Comparison of ENCODE assay signal across 8 mouse cellular contexts in the genomic region with DNA sequence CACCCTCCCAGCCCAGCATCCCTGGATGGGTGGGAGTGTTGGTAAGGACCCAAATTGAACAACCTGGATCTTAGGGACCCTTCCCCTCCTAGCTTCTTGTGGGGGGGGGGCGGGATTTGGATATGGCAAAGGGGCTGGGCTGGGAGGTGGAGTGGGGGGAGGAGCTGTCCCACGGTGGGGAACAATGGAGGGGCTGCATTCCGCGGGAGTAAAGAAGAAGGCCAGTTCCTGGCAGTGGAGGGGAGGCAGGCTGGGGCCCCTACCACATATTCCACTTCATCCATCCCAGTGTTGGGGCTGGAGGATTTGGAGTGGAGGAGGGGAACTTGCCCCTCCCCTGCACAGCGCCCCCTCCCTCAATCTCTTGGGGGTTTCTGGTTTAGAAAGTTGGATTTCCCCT. TPM values are rescaled to one million over a fixed set of nuclear protein-coding genes. Genes with fewer than 3 reads are reported as not detected.
DNase-seq lines count a peak whose midpoint lies in the region; ATAC-seq and TF ChIP-seq lines count a peak whose summit lies in the region.
"Had no signal": no experiment of that assay in that cellular context is flagged by ENCODE, and none has a peak within 500 bp of the region (broad histone marks: within the 10 kb centered on the region; RNA-seq: fewer than 3 reads in every experiment).

No protein-coding gene starts in this region.

- intact Hi-C loops in gastrocnemius, postnatal 36 days (cut with DNase I): no loop called here

- H3K27me3 ChIP-seq in lung, embryonic 15.5 days: no peaks in the 10 kb centered on the region
- H3K27me3 ChIP-seq in forebrain, embryonic 16.5 days (replicated peaks; ENCODE audit: control insufficient read depth, insufficient read depth, low read length): no peaks in the 10 kb centered on the region
- peaks cover 6% of the 10 kb centered on the region for H3K27me3 ChIP-seq in liver, embryonic 14.5 days (ENCODE audit: control insufficient read depth, insufficient read depth, low read length)
- H3K27me3 ChIP-seq in stomach, postnatal 0 days (ENCODE audit: control insufficient read depth, insufficient read depth, low read length): no peaks in the 10 kb centered on the region

- peak overlapping the region; percentile 96 for H3K9ac ChIP-seq in lung, embryonic 15.5 days
- H3K9ac ChIP-seq in forebrain, embryonic 16.5 days (replicated peaks; ENCODE audit: low read depth, low read length): peak overlapping the region; percentile 96
- H3K9ac ChIP-seq in liver, embryonic 14.5 days (replicated peaks): no peak overlapping the region
- H3K9ac ChIP-seq in stomach, postnatal 0 days (ENCODE audit: low read length): no peak overlapping the region; the same call in 1 of the 2 replicates

- H3K36me3 ChIP-seq in lung, embryonic 15.5 days: peaks cover 29% of the 10 kb centered on the region
- peaks cover 13% of the 10 kb centered on the region for H3K36me3 ChIP-seq in forebrain, embryonic 16.5 days (ENCODE audit: control insufficient read depth, insufficient read depth)
- H3K36me3 ChIP-seq in liver, embryonic 14.5 days (replicated peaks; ENCODE audit: control insufficient read depth, insufficient read depth, low read depth): no peaks in the 10 kb centered on the region
- 0 out of 2 replicates have a peak, but pooled peaks cover 4% of the 10 kb centered on the region for H3K36me3 ChIP-seq in stomach, postnatal 0 days (ENCODE audit: control insufficient read depth, insufficient read depth, low read length)

- peaks cover 68% of the 10 kb centered on the region for H3K4me1 ChIP-seq in lung, embryonic 15.5 days
- H3K4me1 ChIP-seq in forebrain, embryonic 16.5 days (replicated peaks; ENCODE audit: control insufficient read depth, insufficient read depth, low read length): peaks cover 67% of the 10 kb centered on the region
- H3K4me1 ChIP-seq in liver, embryonic 14.5 days (replicated peaks; ENCODE audit: control insufficient read depth in 2 of 2, insufficient read depth in 2 of 2, low read length in 1 of 2): peaks cover 7 to 17% of the 10 kb centered on the region in 2 experiments
- peaks cover 13% of the 10 kb centered on the region; the same call in 1 of the 2 replicates for H3K4me1 ChIP-seq in stomach, postnatal 0 days (replicated peaks; ENCODE audit: control insufficient read depth, insufficient read depth)

- peak overlapping the region; percentile 96 for H3K27ac ChIP-seq in lung, embryonic 15.5 days
- H3K27ac ChIP-seq in forebrain, embryonic 16.5 days (ENCODE audit: low read length): peak overlapping the region; percentile 99
- H3K27ac ChIP-seq in liver, embryonic 14.5 days: no peak overlapping the region
- H3K27ac ChIP-seq in stomach, postnatal 0 days (replicated peaks): no peak overlapping the region

- TF ChIP-seq CTCF in liver, embryonic 14.5 days (IDR thresholded peaks at IDR 0.05; ENCODE audit: low read depth): no peak
- TF ChIP-seq CTCF in stomach, postnatal 0 days (IDR thresholded peaks at IDR 0.05; ENCODE audit: low read depth): no peak

- H3K4me2 ChIP-seq in lung, embryonic 15.5 days: peak overlapping the region; percentile 87
- H3K4me2 ChIP-seq in forebrain, embryonic 16.5 days (ENCODE audit: low read length): peak overlapping the region; percentile 83
- peak overlapping the region; percentile 99 for H3K4me2 ChIP-seq in liver, embryonic 14.5 days (ENCODE audit: low read depth)
- H3K4me2 ChIP-seq in stomach, postnatal 0 days (replicated peaks; ENCODE audit: low read depth): peak overlapping the region; percentile 92

- H3K9me3 ChIP-seq in lung, embryonic 15.5 days: no peaks in the 10 kb centered on the region
- H3K9me3 ChIP-seq in forebrain, embryonic 16.5 days (ENCODE audit: control insufficient read depth, low read length): no peaks in the 10 kb centered on the region
- no peaks in the 10 kb centered on the region for H3K9me3 ChIP-seq in liver, embryonic 14.5 days (ENCODE audit: control insufficient read depth, low read length)
- H3K9me3 ChIP-seq in stomach, postnatal 0 days (ENCODE audit: control insufficient read depth, low read length): no peaks in the 10 kb centered on the region
- H3K9me3 ChIP-seq: megakaryocyte, embryonic 14.5 days had no signal

- peak overlapping the region; percentile 89 for H3K4me3 ChIP-seq in lung, embryonic 15.5 days
- H3K4me3 ChIP-seq in forebrain, embryonic 16.5 days (replicated peaks; ENCODE audit: low read length): peak overlapping the region; percentile 90
- peak overlapping the region in 1 of 2 experiments; percentile 66; a peak in 2 of 4 replicates for H3K4me3 ChIP-seq in liver, embryonic 14.5 days (ENCODE audit: insufficient read depth in 1 of 2, low read depth in 2 of 2, low read length in 2 of 2)
- H3K4me3 ChIP-seq in stomach, postnatal 0 days (ENCODE audit: low read depth, low read length): peak overlapping the region; percentile 77

- no peak for ATAC-seq in lung, embryonic 15.5 days (ENCODE audit: borderline replicate concordance, extremely low read depth, low FRiP score, low TSS enrichment)
- ATAC-seq in forebrain, embryonic 16.5 days: no peak
- ATAC-seq in liver, embryonic 14.5 days (ENCODE audit: insufficient read depth): no peak
- no peak for ATAC-seq in stomach, postnatal 0 days (ENCODE audit: low FRiP score, low TSS enrichment)

- TF ChIP-seq EP300 in liver, embryonic 14.5 days (IDR thresholded peaks at IDR 0.05; ENCODE audit: low read depth): no peak
- no peak for TF ChIP-seq EP300 in stomach, postnatal 0 days (optimal IDR thresholded peaks at IDR 0.05)

- DNase-seq in lung, postnatal 25 days (ENCODE audit: low spot score): no peak
- no peak for DNase-seq in liver, embryonic 14.5 days (ENCODE audit: low read depth in 3 of 3, low spot score in 3 of 3)
- no peak for DNase-seq in stomach, postnatal 0 days (ENCODE audit: low spot score)
- no peak for DNase-seq in gastrocnemius, postnatal 36 days
- no peak for DNase-seq in kidney, postnatal 36 days

- 0% methylated on average over 2 of the region's 5 CpGs for WGBS in lung, embryonic 15.5 days
- 0% methylated on average over 5 of the region's 5 CpGs for WGBS in forebrain, embryonic 16.5 days
- 12% methylated on average over 5 of the region's 5 CpGs for WGBS in liver, embryonic 14.5 days (ENCODE audit: insufficient replicate concordance)
- WGBS in stomach, postnatal 0 days: 10% methylated on average over 5 of the region's 5 CpGs

RNA-seq across cellular contexts. Expression of gene Mex3a, which starts 1.5 kb away (rescaled TPM):
- 15.8 and 16.8 TPM in 2 replicates for polyA plus RNA-seq in lung, embryonic 15.5 days (2015; fragmentation: Nextera tagmentation; extraction: Ambion mirVana)
- polyA plus RNA-seq in forebrain, embryonic 16.5 days (2015; fragmentation: Nextera tagmentation; extraction: Ambion mirVana): 46.1 and 47.8 TPM in 2 replicates
- 1.1 and 1.3 TPM in 2 replicates for polyA plus RNA-seq in liver, embryonic 14.5 days (2012; rRNA removed)
- 0.74 and 0.82 TPM in 2 replicates for polyA plus RNA-seq in liver, embryonic 14.5 days (2014; fragmentation: Nextera tagmentation; extraction: Ambion mirVana)
- 3.3 and 3.4 TPM in 2 replicates for polyA plus RNA-seq in stomach, postnatal 0 days (2015; fragmentation: Nextera tagmentation; extraction: Ambion mirVana)
- under 1 TPM; 0.17 to 0.33 TPM for total RNA-seq in gastrocnemius, postnatal 36 days (2021)

RNA-seq across cellular contexts. Expression of gene Rab25, which starts 14.4 kb away (rescaled TPM):
- 33.1 and 36.4 TPM in 2 replicates for polyA plus RNA-seq in lung, embryonic 15.5 days (2015; fragmentation: Nextera tagmentation; extraction: Ambion mirVana)
- not detected in 2 replicates for polyA plus RNA-seq in forebrain, embryonic 16.5 days (2015; fragmentation: Nextera tagmentation; extraction: Ambion mirVana)
- polyA plus RNA-seq in liver, embryonic 14.5 days (2012; rRNA removed): 0.39 and 0.52 TPM in 2 replicates
- 0.25 TPM in 1 of 2 replicates, not detected in the other for polyA plus RNA-seq in liver, embryonic 14.5 days (2014; fragmentation: Nextera tagmentation; extraction: Ambion mirVana)
- 252 and 271 TPM in 2 replicates for polyA plus RNA-seq in stomach, postnatal 0 days (2015; fragmentation: Nextera tagmentation; extraction: Ambion mirVana)
- total RNA-seq in gastrocnemius, postnatal 36 days (2021): not detected

RNA-seq across cellular contexts. Expression of gene Lamtor2, which starts 19.2 kb away (rescaled TPM):
- polyA plus RNA-seq in lung, embryonic 15.5 days (2015; fragmentation: Nextera tagmentation; extraction: Ambion mirVana): 165 and 178 TPM in 2 replicates
- 149 and 193 TPM in 2 replicates for polyA plus RNA-seq in forebrain, embryonic 16.5 days (2015; fragmentation: Nextera tagmentation; extraction: Ambion mirVana)
- 63.1 and 73.1 TPM in 2 replicates for polyA plus RNA-seq in liver, embryonic 14.5 days (2012; rRNA removed)
- polyA plus RNA-seq in liver, embryonic 14.5 days (2014; fragmentation: Nextera tagmentation; extraction: Ambion mirVana): 60.5 and 62.0 TPM in 2 replicates
- polyA plus RNA-seq in stomach, postnatal 0 days (2015; fragmentation: Nextera tagmentation; extraction: Ambion mirVana): 154 and 157 TPM in 2 replicates
- total RNA-seq in gastrocnemius, postnatal 36 days (2021): 10 to 100 TPM; 70.6 to 76.1 TPM

RNA-seq across cellular contexts. Expression of gene Ubqln4, which starts 19.9 kb away (rescaled TPM):
- 46.4 and 49.4 TPM in 2 replicates for polyA plus RNA-seq in lung, embryonic 15.5 days (2015; fragmentation: Nextera tagmentation; extraction: Ambion mirVana)
- 43.5 and 46.0 TPM in 2 replicates for polyA plus RNA-seq in forebrain, embryonic 16.5 days (2015; fragmentation: Nextera tagmentation; extraction: Ambion mirVana)
- polyA plus RNA-seq in liver, embryonic 14.5 days (2012; rRNA removed): 22.7 and 27.2 TPM in 2 replicates
- 17.9 and 20.9 TPM in 2 replicates for polyA plus RNA-seq in liver, embryonic 14.5 days (2014; fragmentation: Nextera tagmentation; extraction: Ambion mirVana)
- polyA plus RNA-seq in stomach, postnatal 0 days (2015; fragmentation: Nextera tagmentation; extraction: Ambion mirVana): 19.5 and 21.8 TPM in 2 replicates
- total RNA-seq in gastrocnemius, postnatal 36 days (2021): 10 to 100 TPM; 73.6 to 77.4 TPM

RNA-seq across cellular contexts. Expression of gene Lmna, which starts 23.9 kb away (rescaled TPM):
- 111 and 121 TPM in 2 replicates for polyA plus RNA-seq in lung, embryonic 15.5 days (2015; fragmentation: Nextera tagmentation; extraction: Ambion mirVana)
- 26.9 and 30.9 TPM in 2 replicates for polyA plus RNA-seq in forebrain, embryonic 16.5 days (2015; fragmentation: Nextera tagmentation; extraction: Ambion mirVana)
- 45.2 and 58.7 TPM in 2 replicates for polyA plus RNA-seq in liver, embryonic 14.5 days (2012; rRNA removed)
- 115 and 132 TPM in 2 replicates for polyA plus RNA-seq in liver, embryonic 14.5 days (2014; fragmentation: Nextera tagmentation; extraction: Ambion mirVana)
- 250 and 267 TPM in 2 replicates for polyA plus RNA-seq in stomach, postnatal 0 days (2015; fragmentation: Nextera tagmentation; extraction: Ambion mirVana)
- total RNA-seq in gastrocnemius, postnatal 36 days (2021): 10 to 100 TPM; 75.3 to 79.8 TPM

Comparison
In these comparisons a context has a peak if more than half of its experiments do, and no peak if none do; other contexts are left out.
1. H3K27ac ChIP-seq: peak in lung, embryonic 15.5 days (single experiment) and forebrain, embryonic 16.5 days (single experiment); none in liver, embryonic 14.5 days (single experiment) and stomach, postnatal 0 days (single experiment).
2. H3K9ac ChIP-seq: peak in lung, embryonic 15.5 days (single experiment) and forebrain, embryonic 16.5 days (single experiment); none in liver, embryonic 14.5 days (single experiment) and stomach, postnatal 0 days (single experiment).
3. RNA of gene Rab25, which starts 14.4 kb away (polyA plus RNA-seq): 252 to 271 TPM in stomach, postnatal 0 days and 33.1 to 36.4 TPM in lung, embryonic 15.5 days; 0.25 to 0.52 TPM in liver, embryonic 14.5 days and not detected in forebrain, embryonic 16.5 days; every median in the first group is over 10 times any median in the second.
4. Peak in every context shown above with its lines, with median percentiles within 50 percentile points of each other: H3K4me2 ChIP-seq.